Mouse (Mus musculus) embryo, embryonic 10.5 days (tissue): Measurements from ENCODE around the gene Madd.

Experiments used
- DNase-seq: peaks from one replicate; pipeline ENCODE4 v3.0.0-alpha.2; 2015; ENCODE audit warnings: low spot score

Madd gene

GRCm38 (mm10) chr2:91183711-91184405 is at the start of gene Madd:
Madd (minus strand) TSS chr2:91183837.
- DNase-seq = no peak

GRCm38 (mm10) chr2:91229735-91230134 is 46.1 kb upstream of the Madd start:
- no peak for DNase-seq

GRCm38 (mm10) chr2:91223614-91224013 is 40.0 kb upstream of the Madd start:
- no peak for DNase-seq

- no peak for DNase-seq
Measured at GRCm38 (mm10) chr2:91220501-91220900, 36.9 kb upstream of the Madd start.

GRCm38 (mm10) chr2:91217032-91217431 is 33.4 kb upstream of the Madd start:
- no peak for DNase-seq

GRCm38 (mm10) chr2:91213311-91213710 is 29.7 kb upstream of the Madd start:
- DNase-seq = no peak

GRCm38 (mm10) chr2:91206254-91206775 is 22.7 kb upstream of the Madd start:
- no peak for DNase-seq

GRCm38 (mm10) chr2:91202972-91203656 is 19.5 kb upstream of the Madd start:
- DNase-seq = peak; percentile 28

- DNase-seq = peak; percentile 96
Measured at GRCm38 (mm10) chr2:91202222-91202971, 18.8 kb upstream of the Madd start, which contains the start of the genes Nr1h3 and Acp2. Nr1h3 (minus strand) TSS chr2:91202834. Acp2 (plus strand) TSS chr2:91202885.

- DNase-seq = no peak
Measured at GRCm38 (mm10) chr2:91198888-91199287, 15.3 kb upstream of the Madd start.

- DNase-seq = no peak
Measured at GRCm38 (mm10) chr2:91196577-91197001, 13.0 kb upstream of the Madd start.

- DNase-seq = peak; percentile 84
Measured at GRCm38 (mm10) chr2:91194624-91195332, 11.1 kb upstream of the Madd start.

GRCm38 (mm10) chr2:91190501-91190900 is 6.9 kb upstream of the Madd start:
- no peak for DNase-seq

- DNase-seq = no peak
Measured at GRCm38 (mm10) chr2:91187431-91187830, 3.8 kb upstream of the Madd start.

GRCm38 (mm10) chr2:91186208-91186607 is 2.6 kb upstream of the Madd start:
- DNase-seq = no peak

- peak; percentile 97 for DNase-seq
Measured at GRCm38 (mm10) chr2:91183148-91183513, 506 bp downstream of the Madd start.

- DNase-seq = peak; percentile 88
Measured at GRCm38 (mm10) chr2:91182405-91183147, 1.1 kb downstream of the Madd start.

- peak; percentile 20 for DNase-seq
Measured at GRCm38 (mm10) chr2:91182016-91182404, 1.6 kb downstream of the Madd start.

- no peak for DNase-seq
Measured at GRCm38 (mm10) chr2:91180706-91181105, 2.9 kb downstream of the Madd start.

GRCm38 (mm10) chr2:91179825-91180224 is 3.8 kb downstream of the Madd start:
- DNase-seq = no peak

GRCm38 (mm10) chr2:91176234-91176633 is 7.4 kb downstream of the Madd start:
- DNase-seq = no peak
